9 mouse cellular contexts compared by ENCODE assay signal in genomic region chr19:10395174-10395573, GRCm38 (mm10). TPM values are rescaled to one million over a fixed set of nuclear protein-coding genes. Genes with fewer than 3 reads are reported as not detected.
DNase-seq lines count a peak whose midpoint lies in the region; ATAC-seq and TF ChIP-seq lines count a peak whose summit lies in the region.
"Had no signal": no experiment of that assay in that cellular context is flagged by ENCODE, and none has a peak within 500 bp of the region (broad histone marks: within the 10 kb centered on the region; RNA-seq: fewer than 3 reads in every experiment).

No protein-coding gene starts in this region.

- H3K79me2 ChIP-seq in heart, adult 2 months (replicated peaks; ENCODE audit: control insufficient read depth, insufficient read depth, low read length) = no peaks in the 10 kb centered on the region

- no peak overlapping the region for H3K4me3 ChIP-seq in heart, adult 2 months
- no peak overlapping the region for H3K4me3 ChIP-seq in heart, embryonic 10.5 days
- H3K4me3 ChIP-seq in E14TG2a.4 (replicated peaks; ENCODE audit: low read length) = no peak overlapping the region
- H3K4me3 ChIP-seq in embryonic facial prominence, embryonic 14.5 days (ENCODE audit: low read depth, low read length) = no peak overlapping the region

- no peak overlapping the region for H3K4me2 ChIP-seq in embryonic facial prominence, embryonic 14.5 days (ENCODE audit: low read depth, low read length)

- 49% methylated on average over 8 of the region's 8 CpGs for whole genome bisulfite sequencing in heart, adult 2 months
- 31% methylated on average over 8 of the region's 8 CpGs for WGBS in heart, embryonic 10.5 days
- 22% methylated on average over 8 of the region's 8 CpGs for WGBS in embryonic facial prominence, embryonic 14.5 days

- peak; percentile 23; the same call in 1 of the 2 replicates for ATAC-seq in embryonic facial prominence, embryonic 14.5 days (ENCODE audit: low read depth)
- ATAC-seq in monocyte, adult 5-6 weeks (replicated peaks; ENCODE audit: insufficient number of reproducible peaks, low FRiP score, low TSS enrichment, poor library complexity, severe bottlenecking) = no peak

- no peaks in the 10 kb centered on the region for H3K36me3 ChIP-seq in heart, adult 2 months (ENCODE audit: control insufficient read depth, insufficient read depth, low read length)
- H3K36me3 ChIP-seq in heart, embryonic 10.5 days = no peaks in the 10 kb centered on the region
- no peaks in the 10 kb centered on the region for H3K36me3 ChIP-seq in E14TG2a.4 (ENCODE audit: insufficient read depth, low read length)
- no peaks in the 10 kb centered on the region for H3K36me3 ChIP-seq in embryonic facial prominence, embryonic 14.5 days (ENCODE audit: control insufficient read depth, insufficient read depth, low read length)

- peak; percentile 64 for TF ChIP-seq CTCF in heart, adult 2 months (IDR thresholded peaks at IDR 0.05)
- TF ChIP-seq CTCF in E14TG2a.4 (conservative IDR thresholded peaks at IDR 0.05; ENCODE audit: low read length) = peak; percentile 13; the same call in 1 of the 2 replicates

- intact Hi-C loops in heart, adult 2 months (cut with DNase I) = loop anchor here (1.0 kb wide), 1 partner anchor 54 kb away; no protein-coding TSS in a partner anchor

- TF ChIP-seq POLR2A in heart, adult 2 months (IDR thresholded peaks at IDR 0.05; ENCODE audit: insufficient read depth, low read depth, low read length) = no peak

- no peaks in the 10 kb centered on the region for H3K27me3 ChIP-seq in heart, adult 2 months (ENCODE audit: control insufficient read depth, insufficient read depth, low read length)
- H3K27me3 ChIP-seq in heart, embryonic 10.5 days (ENCODE audit: insufficient read depth, poor library complexity, severe bottlenecking) = peaks cover 72% of the 10 kb centered on the region
- peaks cover 35% of the 10 kb centered on the region for H3K27me3 ChIP-seq in E14TG2a.4 (ENCODE audit: insufficient read depth, low read length)
- peaks cover 11% of the 10 kb centered on the region for H3K27me3 ChIP-seq in embryonic facial prominence, embryonic 14.5 days (replicated peaks; ENCODE audit: control insufficient read depth, insufficient read depth, low read length)

- no peak overlapping the region for H3K27ac ChIP-seq in heart, adult 2 months
- H3K27ac ChIP-seq in heart, embryonic 10.5 days = no peak overlapping the region
- H3K27ac ChIP-seq in embryonic facial prominence, embryonic 14.5 days (replicated peaks; ENCODE audit: low read depth, low read length) = no peak overlapping the region

- no peak overlapping the region for H3K9ac ChIP-seq in heart, adult 2 months (ENCODE audit: low read depth, low read length)
- H3K9ac ChIP-seq in embryonic facial prominence, embryonic 14.5 days (ENCODE audit: low read depth, low read length) = no peak overlapping the region

- DNase-seq in heart, adult 2 months = no peak
- DNase-seq in heart, embryonic 10.5 days (ENCODE audit: low spot score) = no peak
- DNase-seq in embryonic facial prominence, embryonic 14.5 days (ENCODE audit: low spot score) = peak; percentile 41
- DNase-seq in mesoderm, embryonic 11.5 days (ENCODE audit: low read depth, low spot score) = peak; percentile 60
- DNase-seq in thymus, postnatal 25 days = no peak
- DNase-seq in right cerebral cortex, adult 2 months (ENCODE audit: low spot score in 2 of 2) = no peak

- TF ChIP-seq EP300 in heart, adult 2 months (IDR thresholded peaks at IDR 0.05; ENCODE audit: insufficient read depth, low read depth, low read length) = no peak

- no peaks in the 10 kb centered on the region for H3K9me3 ChIP-seq in heart, embryonic 10.5 days
- H3K9me3 ChIP-seq in E14TG2a.4 (ENCODE audit: low read length) = no peaks in the 10 kb centered on the region
- H3K9me3 ChIP-seq in embryonic facial prominence, embryonic 14.5 days (ENCODE audit: control insufficient read depth, low read length) = no peaks in the 10 kb centered on the region

- H3K4me1 ChIP-seq in heart, adult 2 months (ENCODE audit: control insufficient read depth, insufficient read depth, low read length) = no peaks in the 10 kb centered on the region; the same call in 1 of the 2 replicates
- peaks cover 10% of the 10 kb centered on the region for H3K4me1 ChIP-seq in heart, embryonic 10.5 days
- peaks cover 44% of the 10 kb centered on the region for H3K4me1 ChIP-seq in E14TG2a.4 (replicated peaks; ENCODE audit: low read depth, low read length)
- H3K4me1 ChIP-seq in embryonic facial prominence, embryonic 14.5 days (ENCODE audit: control insufficient read depth, insufficient read depth, low read length) = no peaks in the 10 kb centered on the region; the same call in 1 of the 2 replicates

RNA-seq across cellular contexts. Expression of gene Syt7, which starts 6.3 kb away (rescaled TPM):
- total RNA-seq in heart, adult 2 months (2021) = 10 to 100 TPM; 35.7 to 38.6 TPM
- polyA plus RNA-seq in heart, adult 2 months (2012; rRNA removed) = 17.6 and 20.1 TPM in 2 replicates
- polyA plus RNA-seq in heart, embryonic 10.5 days (2016; fragmentation: Nextera tagmentation; extraction: Ambion mirVana) = 0.16 and 0.35 TPM in 2 replicates
- 1.4 and 2.0 TPM in 2 replicates for polyA plus RNA-seq in embryonic facial prominence, embryonic 14.5 days (2014; fragmentation: Nextera tagmentation; extraction: Ambion mirVana)
- total RNA-seq in monocyte, adult 5-6 weeks (2017) = not detected in 3 replicates
- total RNA-seq: common myeloid progenitor, adult 5-6 weeks had no signal

Comparison
In these comparisons a context has a peak if more than half of its experiments do, and no peak if none do; other contexts are left out.
1. DNase-seq: peak in embryonic facial prominence, embryonic 14.5 days (single experiment) and mesoderm, embryonic 11.5 days (single experiment); none in heart, adult 2 months (0 of 2), heart, embryonic 10.5 days (single experiment), thymus, postnatal 25 days (single experiment) and right cerebral cortex, adult 2 months (0 of 2).